Mouse (Mus musculus) C2C12 (cell line): Measurements from ENCODE around the gene 1700069L16Rik. TPM values are rescaled to one million over a fixed set of nuclear protein-coding genes. Genes with fewer than 3 reads are reported as not detected.

ENCODE experiments used
- H3K27me3 ChIP-seq: one replicate; pipeline ENCODE4 v1.6.1; 2011; ENCODE audit not compliant: control insufficient read depth, insufficient read depth, insufficient read length
- H3K36me3 ChIP-seq: one replicate; pipeline ENCODE4 v1.6.1; 2011; ENCODE audit not compliant: control insufficient read depth, insufficient read depth
- H3K4me3 ChIP-seq: one replicate; pipeline ENCODE4 v1.5.1; 2011; ENCODE audit warnings: mild to moderate bottlenecking, control low read depth; ENCODE audit not compliant: poor library complexity, insufficient read depth, severe bottlenecking
- H3K79me2 ChIP-seq: one replicate; pipeline ENCODE4 v1.6.1; 2011; ENCODE audit not compliant: control insufficient read depth, insufficient read depth
- H3K79me3 ChIP-seq: one replicate; pipeline ENCODE4 v1.6.1; 2011; ENCODE audit warnings: low read depth, control low read depth
- H3ac ChIP-seq: one replicate; pipeline ENCODE3; 2011; ENCODE audit warnings: low read depth; ENCODE audit not compliant: control insufficient read depth, insufficient read length
- CEBPB ChIP-seq: IDR thresholded peaks from one replicate; pipeline ENCODE4 v1.6.1; 2011; ENCODE audit warnings: low read depth, mild to moderate bottlenecking, control low read depth, moderate library complexity
- CTCF ChIP-seq: IDR thresholded peaks from one replicate; pipeline ENCODE4 v1.5.1; 2011; ENCODE audit not compliant: control insufficient read depth, insufficient read depth, insufficient read length
- FOSL1 ChIP-seq: IDR thresholded peaks from one replicate; pipeline ENCODE4 v1.8.0; 2011; ENCODE audit warnings: mild to moderate bottlenecking, low read length; ENCODE audit not compliant: poor library complexity, insufficient read depth, severe bottlenecking
- MAX ChIP-seq: IDR thresholded peaks from one replicate; pipeline ENCODE4 v1.6.1; 2011; ENCODE audit warnings: mild to moderate bottlenecking, control low read depth
- MYOD1 ChIP-seq: IDR thresholded peaks from one replicate; pipeline ENCODE4 v1.6.1; 2011; ENCODE audit warnings: low read depth; ENCODE audit not compliant: control insufficient read depth, insufficient read length
- MYOG ChIP-seq: IDR thresholded peaks from one replicate; pipeline ENCODE4 v1.6.1; 2011; ENCODE audit not compliant: control insufficient read depth, insufficient read length; ENCODE audit errors: extremely low read depth
- USF1 ChIP-seq: IDR thresholded peaks from one replicate; pipeline ENCODE4 v1.6.1; 2011; ENCODE audit warnings: low read depth, mild to moderate bottlenecking, control low read depth, moderate library complexity
- polyA plus RNA-seq: library from polyadenylated mRNA; unstranded; fragments of >200 nt; fragmentation: generic; extraction: Trizol; gene quantifications from one replicate; pipeline ENCODE4 v1.2.1, GENCODE M21; 2012; ENCODE audit warnings: missing spikeins

The 1700069L16Rik gene
- polyA plus RNA-seq, 1 experiment, result not detected

- no peak for TF ChIP-seq MYOD1
- no peak for TF ChIP-seq CEBPB
- TF ChIP-seq MYOG, result no peak
- TF ChIP-seq USF1, result no peak
- TF ChIP-seq FOSL1, result no peak
- no peak for TF ChIP-seq MAX
- TF ChIP-seq CTCF, result no peak
- Histone ChIP-seq H3K4me3 (no peak overlapping the region), H3K79me3 (no peaks in the 10 kb centered on the region), H3ac (no peak overlapping the region), H3K36me3 (no peaks in the 10 kb centered on the region), H3K79me2 (no peaks in the 10 kb centered on the region), H3K27me3 (peaks cover 68% of the 10 kb centered on the region)
Observed at GRCm38 (mm10) chr5:113700388-113701023, 24.1 kb downstream of the 1700069L16Rik start.

DNA sequence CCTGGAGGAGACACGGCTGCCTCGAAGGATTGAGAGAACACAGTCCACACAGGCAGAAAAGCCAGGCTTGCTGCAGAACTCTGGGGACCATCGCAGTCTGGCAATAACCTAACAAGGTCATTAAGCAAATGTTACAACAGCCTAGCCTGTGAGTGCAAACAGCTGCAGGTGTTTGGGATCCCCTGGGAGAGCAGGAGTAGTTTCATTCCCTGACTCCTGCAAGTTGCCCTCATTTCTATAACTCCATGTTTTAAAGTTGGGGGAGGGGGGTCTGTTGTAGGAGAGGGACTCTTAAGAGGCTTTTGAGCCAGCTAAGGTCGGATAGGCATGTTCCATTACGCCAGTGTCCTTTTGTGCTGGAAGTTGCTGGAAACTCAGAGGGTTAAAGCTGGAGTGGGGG lies 30.2 kb downstream of the 1700069L16Rik start:
- H3K79me2 ChIP-seq, result no peaks in the 10 kb centered on the region
- TF ChIP-seq CTCF (no peak), CEBPB (no peak), FOSL1 (no peak), MYOG (no peak), MYOD1 (no peak), MAX (no peak), USF1 (no peak)
- no peaks in the 10 kb centered on the region for H3K79me3 ChIP-seq
- H3ac ChIP-seq, result no peak overlapping the region
- H3K27me3 ChIP-seq, result peaks cover 33% of the 10 kb centered on the region
- H3K4me3 ChIP-seq, result no peak overlapping the region
- no peaks in the 10 kb centered on the region for H3K36me3 ChIP-seq

GRCm38 (mm10) chr5:113694000-113694399 lies 30.6 kb downstream of the 1700069L16Rik start:
- no peaks in the 10 kb centered on the region for H3K79me2 ChIP-seq
- H3K4me3 ChIP-seq, result no peak overlapping the region
- H3K36me3 ChIP-seq, result no peaks in the 10 kb centered on the region
- no peaks in the 10 kb centered on the region for H3K79me3 ChIP-seq
- H3ac ChIP-seq, result no peak overlapping the region
- peaks cover 30% of the 10 kb centered on the region for H3K27me3 ChIP-seq
- no peak for TF ChIP-seq FOSL1
- TF ChIP-seq MYOG, result no peak
- TF ChIP-seq CEBPB, result no peak
- TF ChIP-seq USF1, result no peak
- no peak for TF ChIP-seq CTCF
- no peak for TF ChIP-seq MYOD1
- TF ChIP-seq MAX, result no peak

DNA sequence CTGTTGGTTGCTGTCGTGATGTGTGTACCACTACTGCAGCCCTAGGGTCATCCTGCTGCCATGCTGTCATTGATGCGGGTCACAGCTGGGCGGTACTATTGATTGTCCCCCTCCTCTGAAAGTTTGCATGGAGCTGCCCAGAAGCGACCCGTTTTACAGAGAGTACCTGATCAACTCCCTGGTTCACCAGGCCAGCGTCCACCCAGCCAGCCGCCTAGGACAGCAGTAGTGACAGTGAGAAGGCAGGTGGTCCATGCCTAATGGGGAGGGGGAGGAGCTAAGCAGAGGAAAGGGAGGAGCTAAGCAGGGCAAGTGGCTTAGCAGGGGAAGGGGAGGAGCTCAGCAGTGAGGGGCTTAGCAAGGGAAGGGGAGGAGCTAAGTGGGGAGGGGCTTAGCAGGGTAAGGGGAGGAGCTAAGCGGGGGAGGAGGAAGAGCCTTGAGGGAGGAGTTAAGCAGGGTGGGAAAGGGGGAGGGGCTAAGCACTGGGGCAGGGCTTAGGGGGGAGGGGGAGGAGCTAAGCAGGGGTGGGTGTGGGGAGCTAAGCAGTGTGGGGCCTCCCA lies 31.3 kb downstream of the 1700069L16Rik start:
- no peak overlapping the region for H3ac ChIP-seq
- no peak for TF ChIP-seq MYOD1
- H3K79me2 ChIP-seq, result no peaks in the 10 kb centered on the region
- H3K79me3 ChIP-seq, result no peaks in the 10 kb centered on the region
- H3K36me3 ChIP-seq, result no peaks in the 10 kb centered on the region
- H3K4me3 ChIP-seq, result no peak overlapping the region
- H3K27me3 ChIP-seq, result peaks cover 30% of the 10 kb centered on the region

DNA sequence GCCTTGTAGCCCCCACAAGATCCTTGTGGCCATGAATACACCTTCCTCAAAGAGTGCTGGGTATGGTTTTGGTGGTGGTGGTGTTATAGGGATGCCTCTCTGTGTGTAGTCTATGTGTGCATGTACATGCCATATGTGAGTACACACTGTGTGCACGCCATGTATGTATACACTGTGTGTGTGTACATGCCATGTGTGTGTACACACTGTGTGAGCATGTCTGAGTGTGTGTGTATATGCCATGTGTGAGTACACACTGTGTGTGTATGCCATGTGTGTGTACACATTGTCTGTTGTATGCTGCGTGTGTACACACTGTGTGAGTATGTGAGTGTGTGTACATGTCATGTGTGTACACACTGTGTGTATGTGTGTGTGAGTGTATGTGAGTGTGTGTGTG lies 33.7 kb downstream of the 1700069L16Rik start:
- no peaks in the 10 kb centered on the region for H3K36me3 ChIP-seq

GRCm38 (mm10) chr5:113690069-113690548 lies 34.5 kb downstream of the 1700069L16Rik start:
- no peak overlapping the region for H3ac ChIP-seq
- no peaks in the 10 kb centered on the region for H3K79me2 ChIP-seq
- peaks cover 4% of the 10 kb centered on the region for H3K27me3 ChIP-seq
- no peaks in the 10 kb centered on the region for H3K79me3 ChIP-seq
- no peak overlapping the region for H3K4me3 ChIP-seq
- H3K36me3 ChIP-seq, result no peaks in the 10 kb centered on the region
- TF ChIP-seq CEBPB (no peak), FOSL1 (no peak), CTCF (no peak), MAX (no peak), MYOG (no peak), MYOD1 (no peak)

More for the DNA sequence above, 33.7 kb downstream of the 1700069L16Rik start:
- no peak for TF ChIP-seq CEBPB
- no peak for TF ChIP-seq MYOD1
- no peak for TF ChIP-seq CTCF
- no peak for TF ChIP-seq MYOG
- no peak for TF ChIP-seq MAX
- TF ChIP-seq FOSL1, result no peak
- no peak for TF ChIP-seq USF1
- Histone ChIP-seq H3K4me3 (no peak overlapping the region), H3K27me3 (peaks cover 9% of the 10 kb centered on the region), H3K79me3 (no peaks in the 10 kb centered on the region), H3K79me2 (no peaks in the 10 kb centered on the region), H3ac (no peak overlapping the region)
